Mouse (Mus musculus) intestine, postnatal 0 days (tissue): ENCODE data around the gene Synm. TPM values are rescaled to one million over a fixed set of nuclear protein-coding genes. Genes with fewer than 3 reads are reported as not detected.

ENCODE experiments used
- ATAC-seq: fragments of 200-750 bp; cut with Nextera tagmentation; 2 replicates; pipeline ENCODE4 v1.8.0; 2017; ENCODE audit warnings: mild to moderate bottlenecking, moderate TSS enrichment, moderate library complexity
- H3K27ac ChIP-seq: fragments of 300-500 bp; sonication (generic); 2 replicates; pipeline ENCODE4 v1.5.1; 2014; ENCODE audit warnings: mild to moderate bottlenecking, low read depth, low read length, moderate library complexity
- H3K27me3 ChIP-seq: fragments of 300-500 bp; sonication (generic); replicated peaks from 2 replicates; pipeline ENCODE4 v1.6.1; 2014; ENCODE audit warnings: low read length, mixed read lengths; ENCODE audit not compliant: control insufficient read depth, insufficient read depth
- H3K36me3 ChIP-seq: fragments of 300-500 bp; sonication (generic); 2 replicates; pipeline ENCODE4 v1.6.1; 2014; ENCODE audit warnings: mild to moderate bottlenecking, moderate library complexity; ENCODE audit not compliant: control insufficient read depth, insufficient read depth
- H3K4me1 ChIP-seq: fragments of 300-500 bp; sonication (generic); replicated peaks from 2 replicates; pipeline ENCODE4 v1.6.1; 2014; ENCODE audit warnings: antibody characterized with exemption, low read length, mixed read lengths; ENCODE audit not compliant: control insufficient read depth, insufficient read depth
- H3K4me2 ChIP-seq: fragments of 300-500 bp; sonication (generic); replicated peaks from 2 replicates; pipeline ENCODE4 v1.6.1; 2014; ENCODE audit warnings: low read depth, mild to moderate bottlenecking, moderate library complexity
- H3K4me3 ChIP-seq: fragments of 300-500 bp; sonication (generic); 2 replicates; pipeline ENCODE4 v1.5.1; 2014; ENCODE audit warnings: low read depth, low read length
- H3K9ac ChIP-seq: fragments of 300-500 bp; sonication (generic); 2 replicates; pipeline ENCODE4 v1.6.1; 2014; ENCODE audit warnings: mild to moderate bottlenecking, low read depth, low read length
- H3K9me3 ChIP-seq: fragments of 300-500 bp; sonication (generic); 2 replicates; pipeline ENCODE4 v1.6.1; 2016; ENCODE audit warnings: mixed run types; ENCODE audit not compliant: control insufficient read depth
- CTCF ChIP-seq: sonication (generic); IDR thresholded peaks from 2 replicates; pipeline ENCODE4 v1.5.1; 2016; ENCODE audit warnings: low read depth, mild to moderate bottlenecking, control low read depth, antibody characterized with exemption, moderate library complexity
- WGBS: fragments of 180-500 bp; shearing (Covaris S2); extraction: QIAGEN DNeasy Blood & Tissue Kit; methylation state at CpG from one replicate; pipeline ENCODE4 v1.1.7; 2014; 5-methylcytosine and 5-hydroxymethylcytosine counted together
- microRNA-seq: library from miRNA; unstranded; fragments of <30 nt; microRNA quantifications from one replicate; pipeline ENCODE4, GENCODE M21; 2016
- polyA plus RNA-seq: library from polyadenylated mRNA; unstranded; fragments of >200 nt; fragmentation: Nextera tagmentation; extraction: Ambion mirVana; gene quantifications from 2 replicates; pipeline ENCODE4 v1.2.1, GENCODE M21; 2015

The Synm gene
- polyA plus RNA-seq, 1 experiment from 2014 or later, result 12.6 TPM

GRCm38 (mm10) chr7:67691036-67691435 lies 68.5 kb downstream of the Synm start:
- no peaks in the 10 kb centered on the region for H3K9me3 ChIP-seq
- no peaks in the 10 kb centered on the region for H3K36me3 ChIP-seq
- no peak overlapping the region for H3K4me3 ChIP-seq
- H3K4me2 ChIP-seq, result no peak overlapping the region
- no peaks in the 10 kb centered on the region for H3K27me3 ChIP-seq
- WGBS, result 71% methylated on average over 6 of the region's 6 CpGs
- no peaks in the 10 kb centered on the region for H3K4me1 ChIP-seq
- H3K27ac ChIP-seq, result no peak overlapping the region
- H3K9ac ChIP-seq, result no peak overlapping the region
- TF ChIP-seq CTCF, result no peak
- ATAC-seq, result no peak

GRCm38 (mm10) chr7:67689793-67690192 lies 69.7 kb downstream of the Synm start:
- 75% methylated on average over 7 of the region's 7 CpGs for WGBS
- no peak overlapping the region for H3K4me2 ChIP-seq
- no peak for TF ChIP-seq CTCF
- no peaks in the 10 kb centered on the region for H3K27me3 ChIP-seq
- H3K9me3 ChIP-seq, result peaks cover 4% of the 10 kb centered on the region; the same call in 1 of the 2 replicates
- H3K4me1 ChIP-seq, result no peaks in the 10 kb centered on the region
- ATAC-seq, result no peak
- no peak overlapping the region for H3K27ac ChIP-seq
- H3K9ac ChIP-seq, result no peak overlapping the region
- H3K4me3 ChIP-seq, result no peak overlapping the region
- peaks cover 6% of the 10 kb centered on the region for H3K36me3 ChIP-seq

- TF ChIP-seq CTCF, result no peak
- Histone ChIP-seq H3K27me3 (no peaks in the 10 kb centered on the region), H3K4me2 (no peak overlapping the region), H3K36me3 (peaks cover 6% of the 10 kb centered on the region), H3K27ac (no peak overlapping the region), H3K9me3 (peaks cover 4% of the 10 kb centered on the region; the same call in 1 of the 2 replicates), H3K4me3 (no peak overlapping the region), H3K4me1 (no peaks in the 10 kb centered on the region), H3K9ac (no peak overlapping the region)
- no peak for ATAC-seq
- WGBS, result 12% methylated on average over 3 of the region's 3 CpGs
Observed at GRCm38 (mm10) chr7:67688281-67688680, 71.3 kb downstream of the Synm start.

GRCm38 (mm10) chr7:67686545-67686944 lies 73.0 kb downstream of the Synm start:
- no peak for ATAC-seq
- TF ChIP-seq CTCF, result no peak
- H3K9me3 ChIP-seq, result peaks cover 4% of the 10 kb centered on the region; the same call in 1 of the 2 replicates
- H3K4me1 ChIP-seq, result no peaks in the 10 kb centered on the region
- no peak overlapping the region for H3K9ac ChIP-seq
- no peaks in the 10 kb centered on the region for H3K27me3 ChIP-seq
- H3K4me3 ChIP-seq, result no peak overlapping the region
- H3K27ac ChIP-seq, result no peak overlapping the region
- WGBS, result 92% methylated on average over 3 of the region's 3 CpGs
- H3K4me2 ChIP-seq, result no peak overlapping the region
- peaks cover 6% of the 10 kb centered on the region for H3K36me3 ChIP-seq

- H3K9me3 ChIP-seq, result peaks cover 4% of the 10 kb centered on the region; the same call in 1 of the 2 replicates
- H3K27ac ChIP-seq, result no peak overlapping the region
- no peak overlapping the region for H3K4me2 ChIP-seq
- ATAC-seq, result no peak
- H3K36me3 ChIP-seq, result peaks cover 11% of the 10 kb centered on the region
- H3K4me1 ChIP-seq, result no peaks in the 10 kb centered on the region
- peak; percentile 22 for TF ChIP-seq CTCF
- no peak overlapping the region for H3K9ac ChIP-seq
- no peak overlapping the region for H3K4me3 ChIP-seq
- H3K27me3 ChIP-seq, result no peaks in the 10 kb centered on the region
- 87% methylated on average over 16 of the region's 16 CpGs for WGBS
Observed at GRCm38 (mm10) chr7:67683006-67683405, 76.5 kb downstream of the Synm start.

GRCm38 (mm10) chr7:67681078-67681477 lies 78.5 kb downstream of the Synm start:
- H3K4me3 ChIP-seq, result no peak overlapping the region
- ATAC-seq, result no peak
- no peaks in the 10 kb centered on the region for H3K4me1 ChIP-seq
- no peak overlapping the region for H3K9ac ChIP-seq
- WGBS, result 67% methylated on average over 9 of the region's 9 CpGs
- H3K36me3 ChIP-seq, result peaks cover 11% of the 10 kb centered on the region
- H3K27me3 ChIP-seq, result no peaks in the 10 kb centered on the region
- TF ChIP-seq CTCF, result no peak
- peaks cover 4% of the 10 kb centered on the region; the same call in 1 of the 2 replicates for H3K9me3 ChIP-seq
- H3K27ac ChIP-seq, result no peak overlapping the region
- no peak overlapping the region for H3K4me2 ChIP-seq

Small RNA genes within 50 kb of the gene (microRNA-seq; reads per million reads assigned to microRNA genes)
- gene Gm23844, result not detected

Other genes starting within 250 kb of the Synm start
- gene Lrrc28, start 114.5 kb downstream of the Synm start, polyA plus RNA-seq, result 16.1 and 17.2 TPM in 2 replicates
- 8.6 and 9.4 TPM in 2 replicates for gene Ttc23, start 112.3 kb downstream of the Synm start, polyA plus RNA-seq
- gene Igf1r, start 193.1 kb upstream of the Synm start, polyA plus RNA-seq, result 5.3 and 6.4 TPM in 2 replicates